Mouse (Mus musculus) forebrain, embryonic 14.5 days (tissue): ENCODE data around the gene Gm20388. TPM values are rescaled to one million over a fixed set of nuclear protein-coding genes. Genes with fewer than 3 reads are reported as not detected.

ENCODE experiments used
- ATAC-seq: fragments of 200-750 bp; cut with Nextera tagmentation; 2 replicates; pipeline ENCODE4 v1.8.0; 2017; ENCODE audit warnings: mild to moderate bottlenecking, moderate library complexity
- DNase-seq: peaks from one replicate; pipeline ENCODE4 v3.0.0-alpha.2; 2015; ENCODE audit warnings: low spot score
- H3K27ac ChIP-seq: fragments of 300-500 bp; sonication (generic); 2 replicates; pipeline ENCODE4 v1.5.1; 2014; ENCODE audit warnings: low read depth, mild to moderate bottlenecking, control low read depth, low read length, moderate library complexity
- H3K27me3 ChIP-seq: fragments of 300-500 bp; sonication (generic); replicated peaks from 2 replicates; pipeline ENCODE4 v1.6.1; 2014; ENCODE audit warnings: low read length, control low read depth, mixed read lengths; ENCODE audit not compliant: control insufficient read depth, insufficient read depth
- H3K36me3 ChIP-seq: fragments of 300-500 bp; sonication (generic); 2 replicates; pipeline ENCODE4 v1.6.1; 2014; ENCODE audit warnings: low read length, control low read depth; ENCODE audit not compliant: control insufficient read depth, insufficient read depth
- H3K4me1 ChIP-seq: fragments of 300-500 bp; sonication (generic); 2 replicates; pipeline ENCODE4 v1.6.1; 2014; ENCODE audit warnings: antibody characterized with exemption, low read length, control low read depth; ENCODE audit not compliant: control insufficient read depth, insufficient read depth
- H3K4me2 ChIP-seq: fragments of 300-500 bp; sonication (generic); 2 replicates; pipeline ENCODE4 v1.6.1; 2014; ENCODE audit warnings: mild to moderate bottlenecking, control low read depth, low read length
- H3K4me3 ChIP-seq: fragments of 300-500 bp; sonication (generic); 2 replicates; pipeline ENCODE4 v1.5.1; 2014; ENCODE audit warnings: low read depth, low read length, control low read depth
- H3K9ac ChIP-seq: fragments of 300-500 bp; sonication (generic); 2 replicates; pipeline ENCODE4 v1.6.1; 2014; ENCODE audit warnings: mild to moderate bottlenecking, low read length, control low read depth, moderate library complexity
- H3K9me3 ChIP-seq: fragments of 300-500 bp; sonication (generic); replicated peaks from 2 replicates; pipeline ENCODE4 v1.6.1; 2016; ENCODE audit warnings: low read length, control low read depth, mixed read lengths; ENCODE audit not compliant: control insufficient read depth
- WGBS: fragments of 180-500 bp; shearing (Covaris S2); extraction: QIAGEN DNeasy Blood & Tissue Kit; methylation state at CpG from one replicate; pipeline ENCODE4 v1.1.7; 2014; 5-methylcytosine and 5-hydroxymethylcytosine counted together
- polyA plus RNA-seq: library from polyadenylated mRNA; unstranded; fragments of >200 nt; fragmentation: Nextera tagmentation; extraction: Ambion mirVana; gene quantifications from 2 replicates; pipeline ENCODE4 v1.2.1, GENCODE M21; 2014

Gm20388 gene
- polyA plus RNA-seq, 1 experiment from 2014 or later: 7.4 TPM

DNA sequence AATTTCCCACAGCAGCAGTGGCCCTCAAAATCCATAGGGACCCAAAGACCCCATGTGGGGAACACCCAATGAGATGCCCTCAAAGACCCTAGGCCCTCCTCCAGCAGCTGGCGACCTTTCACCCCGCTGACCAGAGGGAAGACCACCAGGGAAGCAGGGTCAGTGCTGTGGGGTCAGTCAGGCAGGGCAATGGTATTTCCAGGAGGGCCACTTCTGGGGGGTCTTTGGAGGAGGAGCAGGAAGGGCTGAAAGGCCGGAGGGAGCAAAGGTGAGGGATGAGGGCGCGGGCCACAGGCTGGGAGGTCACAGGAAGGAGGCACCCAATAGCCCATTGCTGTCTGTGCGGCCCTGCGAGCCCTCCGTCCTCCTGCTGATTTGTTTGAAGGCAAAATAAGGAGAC, 1539.6 kb downstream of the Gm20388 start:
- ATAC-seq (no peak), DNase-seq (no peak)
- H3K9ac ChIP-seq: no peak overlapping the region
- no peak overlapping the region for H3K4me2 ChIP-seq
- 70% methylated on average over 8 of the region's 8 CpGs for WGBS
- H3K36me3 ChIP-seq: no peaks in the 10 kb centered on the region
- H3K9me3 ChIP-seq: no peaks in the 10 kb centered on the region
- H3K27me3 ChIP-seq: no peaks in the 10 kb centered on the region
- no peaks in the 10 kb centered on the region for H3K4me1 ChIP-seq
- no peak overlapping the region for H3K27ac ChIP-seq
- no peak overlapping the region for H3K4me3 ChIP-seq

- Histone ChIP-seq H3K9me3 (no peaks in the 10 kb centered on the region), H3K4me1 (no peaks in the 10 kb centered on the region), H3K27ac (no peak overlapping the region), H3K4me2 (no peak overlapping the region), H3K36me3 (no peaks in the 10 kb centered on the region), H3K4me3 (no peak overlapping the region), H3K9ac (no peak overlapping the region), H3K27me3 (no peaks in the 10 kb centered on the region)
- DNase-seq (no peak), ATAC-seq (no peak)
- 81% methylated on average over 16 of the region's 16 CpGs for WGBS
Observed at GRCm38 (mm10) chr8:121451404-121452076, 1540.9 kb downstream of the Gm20388 start.

DNA sequence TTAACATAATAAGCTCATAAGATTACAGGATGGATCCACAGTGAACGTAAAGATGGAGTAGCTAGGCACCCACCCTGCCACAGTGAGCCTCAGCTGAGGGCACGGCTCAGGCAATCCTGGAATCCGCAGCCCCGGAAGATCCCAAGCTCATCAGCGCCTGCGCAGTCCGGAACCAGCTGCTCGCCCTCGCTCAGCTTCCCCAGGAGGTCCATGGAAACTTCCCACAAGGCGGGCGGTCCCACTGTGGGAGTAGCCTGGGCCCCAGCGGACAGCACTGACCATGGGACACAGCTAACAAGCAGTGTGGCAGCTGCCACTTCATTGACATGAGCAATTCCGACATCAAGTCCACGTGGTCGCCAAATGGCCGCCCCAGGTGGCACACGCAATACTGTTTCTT, 1544.1 kb downstream of the Gm20388 start:
- 89% methylated on average over 17 of the region's 17 CpGs for WGBS
- no peak overlapping the region for H3K4me3 ChIP-seq
- H3K4me2 ChIP-seq: no peak overlapping the region

GRCm38 (mm10) chr8:121461192-121461591, 1550.6 kb downstream of the Gm20388 start:
- WGBS: 65% methylated on average over 3 of the region's 3 CpGs
- Histone ChIP-seq H3K9ac (no peak overlapping the region), H3K27me3 (no peaks in the 10 kb centered on the region), H3K27ac (no peak overlapping the region), H3K9me3 (no peaks in the 10 kb centered on the region), H3K4me2 (no peak overlapping the region), H3K4me3 (no peak overlapping the region), H3K36me3 (no peaks in the 10 kb centered on the region), H3K4me1 (no peaks in the 10 kb centered on the region)
- no peak for DNase-seq
- ATAC-seq: no peak

More for the DNA sequence above, 1544.1 kb downstream of the Gm20388 start:
- no peaks in the 10 kb centered on the region for H3K36me3 ChIP-seq
- H3K9me3 ChIP-seq: no peaks in the 10 kb centered on the region
- H3K27me3 ChIP-seq: no peaks in the 10 kb centered on the region
- H3K9ac ChIP-seq: no peak overlapping the region
- H3K4me1 ChIP-seq: no peaks in the 10 kb centered on the region
- no peak overlapping the region for H3K27ac ChIP-seq
- DNase-seq (no peak), ATAC-seq (no peak)

GRCm38 (mm10) chr8:121462092-121462491, 1551.5 kb downstream of the Gm20388 start:
- no peak overlapping the region for H3K27ac ChIP-seq
- no peak for DNase-seq
- no peak overlapping the region for H3K4me3 ChIP-seq
- H3K9ac ChIP-seq: no peak overlapping the region
- no peaks in the 10 kb centered on the region for H3K36me3 ChIP-seq
- no peaks in the 10 kb centered on the region for H3K27me3 ChIP-seq
- no peaks in the 10 kb centered on the region for H3K9me3 ChIP-seq
- WGBS: 83% methylated on average over 3 of the region's 3 CpGs
- no peak overlapping the region for H3K4me2 ChIP-seq
- H3K4me1 ChIP-seq: no peaks in the 10 kb centered on the region
- ATAC-seq: no peak

- 75% methylated on average over 49 of the region's 49 CpGs for WGBS
- H3K4me2 ChIP-seq: no peak overlapping the region
- no peaks in the 10 kb centered on the region for H3K27me3 ChIP-seq
- ATAC-seq: no peak
- no peaks in the 10 kb centered on the region for H3K9me3 ChIP-seq
- H3K4me1 ChIP-seq: no peaks in the 10 kb centered on the region
- DNase-seq: no peak
- H3K36me3 ChIP-seq: no peaks in the 10 kb centered on the region
- H3K27ac ChIP-seq: no peak overlapping the region
- no peak overlapping the region for H3K4me3 ChIP-seq
- H3K9ac ChIP-seq: no peak overlapping the region
Observed at GRCm38 (mm10) chr8:121468083-121469071, 1557.7 kb downstream of the Gm20388 start.

GRCm38 (mm10) chr8:121474161-121474897, 1563.7 kb downstream of the Gm20388 start:
- Histone ChIP-seq H3K4me2 (peak overlapping the region; percentile 0; the same call in 1 of the 2 replicates), H3K27me3 (no peaks in the 10 kb centered on the region), H3K4me1 (no peaks in the 10 kb centered on the region), H3K9ac (no peak overlapping the region), H3K36me3 (no peaks in the 10 kb centered on the region), H3K4me3 (no peak overlapping the region), H3K27ac (no peak overlapping the region), H3K9me3 (no peaks in the 10 kb centered on the region)
- WGBS: 15% methylated on average over 25 of the region's 25 CpGs
- DNase-seq (peak; percentile 22), ATAC-seq (no peak)

DNA sequence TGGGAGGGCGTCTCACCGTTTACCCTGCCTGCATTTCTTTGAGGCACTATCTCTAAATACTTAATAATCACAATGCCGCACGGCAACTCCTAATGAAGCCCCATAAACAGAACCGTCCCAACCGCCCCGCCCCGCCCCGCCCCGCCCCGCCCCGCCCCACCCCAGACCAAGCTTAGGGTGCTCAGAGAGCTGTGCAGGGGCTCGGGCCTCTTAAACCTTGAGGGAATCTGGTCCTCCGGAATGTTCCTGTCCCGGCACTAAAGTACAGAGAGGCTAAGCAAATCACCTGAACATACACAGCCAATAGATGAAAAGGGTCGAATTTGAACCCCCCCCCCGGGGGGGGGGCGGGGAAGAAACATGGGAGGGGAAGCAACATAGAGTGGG, 1564.2 kb downstream of the Gm20388 start:
- 2% methylated on average over 18 of the region's 18 CpGs for WGBS
- H3K27ac ChIP-seq: no peak overlapping the region
- H3K9ac ChIP-seq: no peak overlapping the region
- H3K4me1 ChIP-seq: no peaks in the 10 kb centered on the region; the same call in 1 of the 2 replicates
- H3K36me3 ChIP-seq: no peaks in the 10 kb centered on the region
- H3K9me3 ChIP-seq: no peaks in the 10 kb centered on the region
- ATAC-seq (no peak), DNase-seq (no peak)
- H3K4me2 ChIP-seq: peak overlapping the region; percentile 0; the same call in 1 of the 2 replicates
- H3K4me3 ChIP-seq: no peak overlapping the region
- no peaks in the 10 kb centered on the region for H3K27me3 ChIP-seq
